ENCODE assay signal across 10 mouse cellular contexts in genomic region chr7:128541186-128541585, GRCm38 (mm10). TPM values are rescaled to one million over a fixed set of nuclear protein-coding genes. Genes with fewer than 3 reads are reported as not detected.
DNase-seq lines count a peak whose midpoint lies in the region; ATAC-seq and TF ChIP-seq lines count a peak whose summit lies in the region.
"Had no signal": no experiment of that assay in that cellular context is flagged by ENCODE, and none has a peak within 500 bp of the region (broad histone marks: within the 10 kb centered on the region; RNA-seq: fewer than 3 reads in every experiment).

No protein-coding gene starts in this region.

- 0 out of 2 replicates have a peak overlapping the region, but pooled peaks have one; percentile 19 for H3K27ac ChIP-seq in hindbrain, embryonic 12.5 days
- no peak overlapping the region for H3K27ac ChIP-seq in hindbrain, embryonic 10.5 days
- peak overlapping the region; percentile 96 for H3K27ac ChIP-seq in heart, postnatal 0 days (ENCODE audit: low read depth)
- no peak overlapping the region for H3K27ac ChIP-seq in forebrain, embryonic 13.5 days
- H3K27ac ChIP-seq: midbrain, embryonic 12.5 days had no signal

- H3K27me3 ChIP-seq in hindbrain, embryonic 12.5 days = no peaks in the 10 kb centered on the region; the same call in 1 of the 2 replicates
- H3K27me3 ChIP-seq in hindbrain, embryonic 10.5 days (ENCODE audit: insufficient read depth, poor library complexity, severe bottlenecking) = peaks cover 13% of the 10 kb centered on the region; the same call in 1 of the 2 replicates
- H3K27me3 ChIP-seq in heart, postnatal 0 days (ENCODE audit: control insufficient read depth, insufficient read depth, low read length) = no peaks in the 10 kb centered on the region
- H3K27me3 ChIP-seq in forebrain, embryonic 13.5 days = no peaks in the 10 kb centered on the region
- H3K27me3 ChIP-seq: midbrain, embryonic 12.5 days had no signal

- H3K4me2 ChIP-seq in hindbrain, embryonic 12.5 days (replicated peaks) = no peak overlapping the region
- 0 out of 2 replicates have a peak overlapping the region, but pooled peaks have one; percentile 15 for H3K4me2 ChIP-seq in heart, postnatal 0 days (ENCODE audit: low read depth, low read length)
- no peak overlapping the region for H3K4me2 ChIP-seq in forebrain, embryonic 13.5 days
- H3K4me2 ChIP-seq: midbrain, embryonic 12.5 days had no signal

- WGBS in hindbrain, embryonic 12.5 days = 84% methylated on average over 9 of the region's 9 CpGs
- WGBS in hindbrain, embryonic 10.5 days = 85% methylated on average over 9 of the region's 9 CpGs
- WGBS in heart, postnatal 0 days = 37% methylated on average over 9 of the region's 9 CpGs
- whole genome bisulfite sequencing in lung, adult 2 months = 44% methylated on average over 9 of the region's 9 CpGs
- 77% methylated on average over 9 of the region's 9 CpGs for WGBS in forebrain, embryonic 13.5 days

- TF ChIP-seq CTCF in brain, embryonic 14.5 days (IDR thresholded peaks at IDR 0.05; ENCODE audit: borderline replicate concordance, extremely low read depth, insufficient read depth, insufficient read length) = no peak
- no peak for TF ChIP-seq CTCF in heart, postnatal 0 days (IDR thresholded peaks at IDR 0.05; ENCODE audit: low read depth)
- TF ChIP-seq CTCF in lung, adult 2 months (IDR thresholded peaks at IDR 0.05; ENCODE audit: insufficient read depth, low read length) = no peak

- no peak overlapping the region for H3K4me3 ChIP-seq in hindbrain, embryonic 12.5 days
- H3K4me3 ChIP-seq in hindbrain, embryonic 10.5 days = no peak overlapping the region
- no peak overlapping the region for H3K4me3 ChIP-seq in heart, postnatal 0 days (ENCODE audit: low read depth, low read length)
- H3K4me3 ChIP-seq in lung, adult 2 months (replicated peaks; ENCODE audit: extremely low read depth, low read depth, low read length) = no peak overlapping the region
- no peak overlapping the region for H3K4me3 ChIP-seq in forebrain, embryonic 13.5 days
- H3K4me3 ChIP-seq: midbrain, embryonic 12.5 days had no signal

- no peaks in the 10 kb centered on the region for H3K9me3 ChIP-seq in hindbrain, embryonic 12.5 days (replicated peaks)
- no peaks in the 10 kb centered on the region for H3K9me3 ChIP-seq in hindbrain, embryonic 10.5 days
- H3K9me3 ChIP-seq in heart, postnatal 0 days (replicated peaks; ENCODE audit: control insufficient read depth, low read length) = no peaks in the 10 kb centered on the region
- no peaks in the 10 kb centered on the region for H3K9me3 ChIP-seq in forebrain, embryonic 13.5 days (replicated peaks)
- H3K9me3 ChIP-seq: midbrain, embryonic 12.5 days had no signal

- H3K4me1 ChIP-seq in hindbrain, embryonic 12.5 days = peaks cover 10% of the 10 kb centered on the region
- H3K4me1 ChIP-seq in hindbrain, embryonic 10.5 days (replicated peaks) = peaks cover 23% of the 10 kb centered on the region
- H3K4me1 ChIP-seq in heart, postnatal 0 days (ENCODE audit: control insufficient read depth, insufficient read depth) = peaks cover 69% of the 10 kb centered on the region
- peaks cover 26% of the 10 kb centered on the region for H3K4me1 ChIP-seq in lung, adult 2 months (ENCODE audit: control insufficient read depth, insufficient read depth, low read length)
- H3K4me1 ChIP-seq in forebrain, embryonic 13.5 days = peaks cover 17% of the 10 kb centered on the region

- TF ChIP-seq POLR2A in brain, embryonic 14.5 days (IDR thresholded peaks at IDR 0.05; ENCODE audit: borderline replicate concordance, extremely low read depth, insufficient read depth, insufficient read length, poor library complexity, severe bottlenecking) = no peak
- peak; percentile 54; the same call in 1 of the 2 replicates for TF ChIP-seq POLR2A in lung, adult 2 months (IDR thresholded peaks at IDR 0.05; ENCODE audit: borderline replicate concordance, extremely low read depth, low read depth, low read length)

- ATAC-seq in hindbrain, embryonic 12.5 days (ENCODE audit: low FRiP score) = no peak
- peak; percentile 27; the same call in 1 of the 2 replicates for ATAC-seq in heart, postnatal 0 days (ENCODE audit: insufficient read depth, low read depth)
- no peak for ATAC-seq in forebrain, embryonic 13.5 days

- no peak overlapping the region for H3K9ac ChIP-seq in hindbrain, embryonic 12.5 days
- H3K9ac ChIP-seq in heart, postnatal 0 days (replicated peaks; ENCODE audit: low read depth, low read length) = 0 out of 2 replicates have a peak overlapping the region, but pooled peaks have one; percentile 9
- H3K9ac ChIP-seq in forebrain, embryonic 13.5 days = no peak overlapping the region
- H3K9ac ChIP-seq: midbrain, embryonic 12.5 days had no signal

- H3K36me3 ChIP-seq in hindbrain, embryonic 12.5 days = peaks cover 1% of the 10 kb centered on the region; the same call in 1 of the 2 replicates
- peaks cover 19% of the 10 kb centered on the region for H3K36me3 ChIP-seq in hindbrain, embryonic 10.5 days
- peaks cover 57% of the 10 kb centered on the region for H3K36me3 ChIP-seq in heart, postnatal 0 days (replicated peaks; ENCODE audit: control insufficient read depth, insufficient read depth, low read length)
- H3K36me3 ChIP-seq in forebrain, embryonic 13.5 days (ENCODE audit: poor library complexity, severe bottlenecking) = peaks cover 5% of the 10 kb centered on the region; the same call in 1 of the 2 replicates
- H3K36me3 ChIP-seq: midbrain, embryonic 12.5 days had no signal

- DNase-seq in hindbrain, embryonic 10.5 days (ENCODE audit: low spot score) = no peak
- DNase-seq in brain, embryonic 14.5 days (ENCODE audit: low read depth) = peak; percentile 34
- DNase-seq in heart, postnatal 0 days (ENCODE audit: low spot score) = no peak
- DNase-seq in lung, adult 2 months = no peak
- no peak for DNase-seq in retina, postnatal 1 day
- no peak for DNase-seq in layer of hippocampus, adult 9-10 months (ENCODE audit: low spot score)
- DNase-seq: adrenal gland, postnatal 10 days had no signal

- no peak for TF ChIP-seq EP300 in heart, postnatal 0 days (IDR thresholded peaks at IDR 0.05; ENCODE audit: low read depth)

RNA-seq across cellular contexts. Expression of gene Bag3, which starts 17.8 kb away (rescaled TPM):
- polyA plus RNA-seq in hindbrain, embryonic 12.5 days (2016; fragmentation: Nextera tagmentation; extraction: Ambion mirVana) = 5.6 and 6.4 TPM in 2 replicates
- polyA plus RNA-seq in hindbrain, embryonic 10.5 days (2016; fragmentation: Nextera tagmentation; extraction: Ambion mirVana) = 7.2 and 7.8 TPM in 2 replicates
- 2.2 and 4.2 TPM in 2 replicates for polyA plus RNA-seq in brain, embryonic 14.5 days (2012; rRNA removed)
- total RNA-seq in heart, postnatal 0 days (2014; rRNA removed; ENCODE audit: low replicate concordance) = 60.3 and 75.3 TPM in 2 replicates
- polyA plus RNA-seq in heart, postnatal 0 days (2015; fragmentation: Nextera tagmentation; extraction: Ambion mirVana) = 43.8 and 46.3 TPM in 2 replicates
- polyA plus RNA-seq in lung, adult 2 months (2012; rRNA removed) = 58.6 and 60.3 TPM in 2 replicates
- 1.9 and 2.1 TPM in 2 replicates for polyA plus RNA-seq in forebrain, embryonic 13.5 days (2015; fragmentation: Nextera tagmentation; extraction: Ambion mirVana)

Comparison
In these comparisons a context has a peak if more than half of its experiments do, and no peak if none do; other contexts are left out.
1. H3K27ac ChIP-seq: peak in hindbrain, embryonic 12.5 days (single experiment) and heart, postnatal 0 days (single experiment); none in hindbrain, embryonic 10.5 days (single experiment) and forebrain, embryonic 13.5 days (single experiment).